Mouse (Mus musculus) embryonic facial prominence, embryonic 14.5 days (tissue): ENCODE results near the gene Gm8220. TPM values are rescaled to one million over a fixed set of nuclear protein-coding genes. Genes with fewer than 3 reads are reported as not detected.
"Not testable (repeated sequence)": the region's sequence is repeated elsewhere in the genome, so short reads cannot be mapped to it uniquely, and the experiment has no call there.

Experiments
- ATAC-seq: fragments of 200-750 bp; cut with Nextera tagmentation; 2 replicates; pipeline ENCODE4 v1.8.0; 2017; ENCODE audit warnings: low read depth, moderate number of reproducible peaks, moderate TSS enrichment
- DNase-seq: peaks from one replicate; pipeline ENCODE4 v3.0.0-alpha.2; 2015; ENCODE audit warnings: low spot score
- H3K27ac ChIP-seq: fragments of 300-500 bp; sonication (generic); replicated peaks from 2 replicates; pipeline ENCODE4 v1.5.1; 2014; ENCODE audit warnings: low read depth, mild to moderate bottlenecking, low read length, moderate library complexity
- H3K27me3 ChIP-seq: fragments of 300-500 bp; sonication (generic); replicated peaks from 2 replicates; pipeline ENCODE4 v1.6.1; 2014; ENCODE audit warnings: low read length; ENCODE audit not compliant: control insufficient read depth, insufficient read depth
- H3K36me3 ChIP-seq: fragments of 300-500 bp; sonication (generic); 2 replicates; pipeline ENCODE4 v1.6.1; 2014; ENCODE audit warnings: low read length, mixed read lengths; ENCODE audit not compliant: control insufficient read depth, insufficient read depth
- H3K4me1 ChIP-seq: fragments of 300-500 bp; sonication (generic); 2 replicates; pipeline ENCODE4 v1.6.1; 2014; ENCODE audit warnings: antibody characterized with exemption, low read length; ENCODE audit not compliant: control insufficient read depth, insufficient read depth
- H3K4me2 ChIP-seq: fragments of 300-500 bp; sonication (generic); 2 replicates; pipeline ENCODE4 v1.6.1; 2014; ENCODE audit warnings: low read depth, mild to moderate bottlenecking, low read length, moderate library complexity, mixed read lengths
- H3K4me3 ChIP-seq: fragments of 300-500 bp; sonication (generic); 2 replicates; pipeline ENCODE4 v1.5.1; 2014; ENCODE audit warnings: low read depth, mild to moderate bottlenecking, low read length
- H3K9ac ChIP-seq: fragments of 300-500 bp; sonication (generic); 2 replicates; pipeline ENCODE4 v1.6.1; 2014; ENCODE audit warnings: low read depth, mild to moderate bottlenecking, low read length, moderate library complexity, mixed read lengths
- H3K9me3 ChIP-seq: fragments of 300-500 bp; sonication (generic); 2 replicates; pipeline ENCODE4 v1.6.1; 2016; ENCODE audit warnings: low read length; ENCODE audit not compliant: control insufficient read depth
- WGBS: fragments of 180-500 bp; shearing (Covaris S2); extraction: QIAGEN DNeasy Blood & Tissue Kit; methylation state at CpG from one replicate; pipeline ENCODE4 v1.1.7; 2014; 5-methylcytosine and 5-hydroxymethylcytosine counted together
- polyA plus RNA-seq: library from polyadenylated mRNA; unstranded; fragments of >200 nt; fragmentation: Nextera tagmentation; extraction: Ambion mirVana; gene quantifications from 2 replicates; pipeline ENCODE4 v1.2.1, GENCODE M21; 2014

Gm8220 gene
- not detected in 2 replicates for polyA plus RNA-seq

DNA sequence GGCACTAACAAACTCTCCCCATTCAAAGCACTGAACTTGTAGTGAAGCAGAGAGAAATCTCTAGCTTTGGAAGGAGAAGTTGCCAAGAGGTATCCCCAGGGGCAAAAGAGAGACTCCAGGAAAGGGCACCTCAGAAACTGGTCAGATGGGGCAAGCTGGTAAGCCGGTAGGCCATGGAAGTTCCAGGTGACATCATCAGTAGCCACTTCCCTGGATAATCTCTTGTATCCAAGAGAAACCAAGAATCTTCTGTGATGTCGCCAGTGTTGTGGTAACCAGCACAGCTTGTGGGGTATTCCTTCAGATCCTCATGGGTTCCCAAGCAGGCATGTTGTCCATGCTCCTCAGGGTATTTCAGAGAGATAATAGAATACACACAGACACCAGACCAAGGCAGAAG is at the start of gene Gm8220:
Gene Gm8220 (plus strand): TSS at position 301 of the 400 bp plus-strand sequence.
- not testable (repeated sequence) for DNase-seq, H3K9me3 ChIP-seq, H3K4me3 ChIP-seq, H3K27me3 ChIP-seq, H3K36me3 ChIP-seq, H3K4me2 ChIP-seq, H3K27ac ChIP-seq, H3K9ac ChIP-seq, H3K4me1 ChIP-seq, ATAC-seq
- whole genome bisulfite sequencing = 67% methylated on average over 1 of the region's 2 CpGs

DNA sequence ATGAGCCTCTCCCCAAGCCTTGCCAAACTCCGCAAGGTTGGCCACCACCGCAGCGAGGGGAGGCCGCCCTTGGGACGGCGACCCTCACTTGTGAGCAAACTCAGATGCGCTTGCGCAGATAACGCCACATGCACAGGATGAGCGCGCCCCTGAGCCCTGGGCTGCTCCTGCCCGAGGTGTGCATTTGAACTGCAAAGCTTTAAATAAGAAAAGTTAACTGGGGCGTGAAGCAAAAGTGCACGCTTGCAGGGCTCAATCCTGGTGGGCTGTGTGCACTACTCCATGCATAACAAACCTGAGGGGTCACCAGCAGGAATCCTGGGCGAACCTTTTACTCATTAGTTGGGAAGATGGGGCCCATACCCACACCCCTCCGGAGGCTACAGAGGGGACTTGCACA is 37.3 kb upstream of the Gm8220 start:
- Histone ChIP-seq H3K27me3 (no peaks in the 10 kb centered on the region), H3K4me1 (no peaks in the 10 kb centered on the region), H3K27ac (no peak overlapping the region), H3K4me2 (no peak overlapping the region), H3K36me3 (no peaks in the 10 kb centered on the region), H3K4me3 (no peak overlapping the region), H3K9ac (no peak overlapping the region), H3K9me3 (no peaks in the 10 kb centered on the region)
- 92% methylated on average over 16 of the region's 16 CpGs for WGBS
- DNase-seq (no peak), ATAC-seq (no peak)

- not testable (repeated sequence) for H3K4me2 ChIP-seq, H3K4me1 ChIP-seq, H3K27ac ChIP-seq, H3K36me3 ChIP-seq, H3K9ac ChIP-seq, H3K27me3 ChIP-seq, DNase-seq, H3K4me3 ChIP-seq, H3K9me3 ChIP-seq, ATAC-seq
- 70% methylated on average over 3 of the region's 4 CpGs for WGBS
Observed at GRCm38 (mm10) chr14:44312049-44312448, 26.7 kb downstream of the Gm8220 start.

GRCm38 (mm10) chr14:44338484-44338883 is 53.1 kb downstream of the Gm8220 start, which contains the start of gene Gm5930:
Gm5930 (minus strand) TSS chr14:44338584.
- not testable (repeated sequence) for H3K27me3 ChIP-seq, ATAC-seq, H3K4me1 ChIP-seq, H3K36me3 ChIP-seq, H3K27ac ChIP-seq, H3K9me3 ChIP-seq, H3K4me3 ChIP-seq, DNase-seq, H3K9ac ChIP-seq, H3K4me2 ChIP-seq
- no CpG with 5 or more reads among the region's 2 CpGs for WGBS

Other genes starting within 250 kb of the Gm8220 start
- gene Ear2, start 182.9 kb upstream of the Gm8220 start, polyA plus RNA-seq = not detected in 2 replicates
- not detected in 2 replicates for gene Gm3327, start 161.7 kb upstream of the Gm8220 start, polyA plus RNA-seq
- not detected in 2 replicates for gene Gm8212, start 87.9 kb upstream of the Gm8220 start, polyA plus RNA-seq
- not detected in 2 replicates for gene 4930503E14Rik, start 72.3 kb upstream of the Gm8220 start, polyA plus RNA-seq
- gene Gm5930, start 53.0 kb downstream of the Gm8220 start, polyA plus RNA-seq = not detected in 2 replicates
- not detected in 2 replicates for gene Gm8229, start 79.8 kb downstream of the Gm8220 start, polyA plus RNA-seq
- not detected in 2 replicates for gene Gm3371, start 125.1 kb downstream of the Gm8220 start, polyA plus RNA-seq
- gene Gm8232, start 148.1 kb downstream of the Gm8220 start, polyA plus RNA-seq = not detected in 2 replicates
- gene BC061237, start 206.9 kb downstream of the Gm8220 start, polyA plus RNA-seq = not detected in 2 replicates
- not detected in 2 replicates for gene Gm17093, start 232.7 kb downstream of the Gm8220 start, polyA plus RNA-seq